Mouse (Mus musculus) cerebellum, adult 8-10 months (tissue): ENCODE measurements around the gene Nxt1.

Experiments used
- DNase-seq: peaks from one replicate; pipeline ENCODE4 v3.0.0; 2022

Nxt1 gene

DNA sequence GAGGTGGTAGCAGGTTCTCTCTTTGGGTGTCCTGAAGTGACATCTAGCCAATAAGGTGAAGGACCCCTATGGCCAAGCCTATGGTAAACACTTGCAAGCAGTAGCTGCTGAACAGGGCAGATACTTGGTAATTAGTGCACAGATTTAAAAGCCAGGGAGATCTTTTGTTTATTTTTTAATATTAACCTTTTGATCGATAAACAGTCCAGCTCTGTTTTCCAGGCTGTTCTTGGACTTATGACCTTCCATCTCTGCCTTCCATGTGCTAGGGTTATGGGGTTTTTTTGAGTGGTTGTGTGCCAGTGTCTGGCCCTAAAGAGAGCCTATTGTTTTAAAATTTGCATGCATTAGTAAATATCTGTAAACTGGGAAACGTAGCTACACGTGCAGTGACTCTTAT, 17.9 kb downstream of the Nxt1 start:
- DNase-seq: no peak

DNA sequence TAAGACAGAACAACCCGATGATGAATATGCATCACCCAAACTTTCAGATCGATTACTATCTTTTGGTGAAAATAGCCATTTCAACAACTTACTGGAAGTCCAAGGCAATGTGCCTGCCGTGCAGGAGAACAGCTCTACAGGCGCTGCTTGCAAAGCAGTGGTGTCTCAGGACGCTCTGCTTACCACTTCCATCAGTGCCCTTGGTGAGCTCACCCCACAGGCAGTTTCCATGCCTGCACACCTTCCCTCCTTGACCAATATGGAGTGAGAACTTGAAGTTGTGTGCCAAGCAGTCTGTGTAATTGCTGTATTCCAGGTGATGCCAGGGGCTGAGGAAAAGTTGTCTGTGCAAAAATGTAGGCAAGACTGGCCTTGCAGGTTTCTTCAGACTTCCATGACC, 18.4 kb downstream of the Nxt1 start:
- no peak for DNase-seq

DNA sequence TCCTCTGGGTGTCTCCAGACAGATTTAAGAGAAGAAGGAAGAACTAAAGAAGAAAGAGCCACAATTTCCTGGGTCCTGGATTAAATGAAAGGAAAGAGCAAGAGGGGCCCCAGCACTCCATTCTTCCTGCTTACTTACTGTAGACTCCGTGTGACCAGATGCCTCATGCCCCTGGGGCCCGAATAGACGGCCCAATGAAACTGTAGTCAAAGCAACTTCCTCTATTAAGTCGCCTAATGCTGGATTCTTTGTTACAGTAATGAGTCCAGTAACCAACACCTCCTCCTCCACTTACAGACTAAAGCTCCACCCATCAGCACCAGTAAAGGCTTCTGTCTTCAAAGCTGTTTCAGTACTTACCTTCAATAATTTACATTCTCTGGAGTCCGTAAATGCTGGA, 26.2 kb downstream of the Nxt1 start:
- no peak for DNase-seq

DNA sequence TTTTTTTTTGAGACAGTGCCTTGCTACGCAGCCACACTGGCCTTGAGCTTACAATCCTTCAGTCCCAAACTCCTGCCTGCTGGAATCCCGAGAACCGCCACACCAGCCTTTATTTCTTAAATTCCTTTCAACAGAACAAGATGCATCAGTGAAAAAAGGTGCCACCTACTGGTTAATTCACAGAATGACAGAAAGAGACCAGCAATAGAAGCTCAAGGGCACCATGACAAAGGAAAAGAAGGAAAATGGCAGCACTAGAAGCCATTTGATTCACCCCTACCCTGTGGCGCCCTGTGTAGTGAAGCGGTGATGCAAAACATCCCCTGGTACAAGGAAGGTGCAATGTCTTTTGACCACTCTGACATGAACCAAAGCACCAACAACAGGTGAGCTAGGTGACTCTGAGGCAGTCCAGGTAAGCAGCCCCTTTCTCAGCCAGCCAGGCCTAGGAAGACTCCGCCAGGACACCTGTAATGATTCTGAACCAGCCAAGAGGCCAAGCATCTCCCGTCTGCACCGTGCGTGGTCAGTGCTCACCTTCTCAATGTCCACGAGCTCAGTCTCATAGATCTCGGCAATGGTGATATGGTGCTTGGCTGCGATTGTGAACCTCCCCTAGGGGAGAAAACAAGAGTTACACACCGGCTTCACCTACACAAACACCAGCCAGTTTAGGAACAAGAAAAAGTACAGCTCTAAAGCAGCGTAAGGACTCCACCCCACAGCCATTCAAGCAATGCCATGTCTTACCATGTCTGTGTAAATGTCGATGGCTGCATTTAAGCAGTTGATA, 34.2 kb downstream of the Nxt1 start:
- no peak for DNase-seq

DNA sequence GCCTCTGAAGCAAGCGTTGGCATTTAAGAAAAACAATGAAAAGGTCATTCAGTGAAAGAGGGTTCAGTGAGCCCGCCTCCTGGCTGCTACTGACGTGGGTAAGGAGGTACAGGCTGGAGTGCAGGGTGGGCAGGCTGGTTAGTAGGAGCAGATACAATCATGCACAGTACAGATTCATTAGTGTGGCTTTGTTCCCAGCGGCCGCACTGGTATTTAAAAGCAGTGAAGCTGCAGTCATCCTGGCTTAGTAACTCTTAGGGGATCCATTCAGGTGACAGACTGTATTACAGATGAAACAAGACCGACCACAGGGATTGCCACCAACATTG, 34.8 kb downstream of the Nxt1 start:
- DNase-seq: no peak

DNA sequence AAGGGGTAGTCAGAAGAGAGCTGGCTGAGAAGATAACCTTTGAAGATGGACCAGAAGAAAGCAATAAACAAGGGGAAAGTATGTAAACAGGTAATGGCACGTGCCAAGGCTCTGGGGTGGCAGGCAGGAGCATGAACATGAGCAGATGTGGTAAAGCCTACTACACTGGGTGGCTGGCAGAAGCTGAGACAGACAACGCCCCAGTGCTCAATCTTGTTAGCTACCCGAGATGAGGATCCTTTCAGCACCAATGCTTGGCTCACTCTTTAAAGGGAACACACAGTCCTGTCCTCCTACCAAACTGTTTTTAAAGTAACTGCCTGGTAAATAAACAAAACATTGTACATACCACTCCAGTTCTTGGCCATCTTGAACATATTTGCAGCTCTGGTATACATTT, 39.9 kb downstream of the Nxt1 start:
- DNase-seq: no peak

DNA sequence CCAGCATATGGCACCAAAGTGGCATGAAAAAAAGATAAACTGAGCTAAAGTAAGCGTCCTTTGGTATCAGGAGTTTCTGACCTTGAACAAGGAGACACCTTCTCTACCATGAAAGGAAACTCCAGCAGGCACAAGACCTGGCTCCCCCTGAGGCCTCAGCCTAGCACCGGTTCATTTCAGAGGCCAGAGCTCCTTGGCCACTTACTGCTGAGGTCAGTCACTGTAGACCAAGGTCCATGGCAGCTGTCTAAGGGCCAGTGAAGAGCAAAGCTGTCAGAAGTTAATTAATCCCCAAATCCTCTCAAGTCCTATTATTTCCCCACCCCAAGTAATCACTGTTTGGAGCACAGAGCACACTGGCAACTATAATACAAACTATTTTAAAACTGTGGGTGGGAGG, 44.7 kb downstream of the Nxt1 start:
- no peak for DNase-seq

DNA sequence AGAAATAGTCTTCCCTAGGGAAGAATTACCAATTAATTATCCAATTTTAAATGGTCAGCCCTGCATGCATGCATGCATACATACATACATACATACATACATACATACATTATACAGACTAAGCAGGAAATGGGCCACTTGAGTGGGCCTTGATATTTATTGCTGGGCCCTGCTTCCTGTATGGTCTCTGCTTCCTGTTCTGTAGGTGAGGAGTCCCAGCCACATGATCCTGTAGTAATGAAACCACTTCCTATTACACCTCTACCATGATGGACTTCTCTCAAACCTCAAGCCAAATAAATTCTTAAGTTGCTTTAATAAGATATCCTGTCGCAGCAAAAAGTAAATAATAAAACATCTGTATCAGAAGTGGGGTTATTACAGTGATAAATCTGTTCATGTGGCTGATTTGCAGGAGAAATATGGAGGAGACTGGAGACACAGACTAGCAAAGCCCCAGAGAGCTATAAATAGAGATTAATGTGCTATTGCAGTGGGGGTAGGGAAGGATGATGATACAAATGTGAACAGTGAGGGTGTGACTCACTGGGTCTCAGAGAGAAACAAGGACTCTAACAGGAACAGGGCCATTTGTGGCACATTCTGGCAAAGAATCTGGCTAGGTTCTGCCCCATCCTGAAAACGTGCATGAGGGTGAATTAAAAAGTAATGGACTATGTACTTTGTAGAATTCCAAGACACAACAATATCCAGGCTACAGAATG, 47.0 kb downstream of the Nxt1 start:
- DNase-seq: no peak
